Mouse (Mus musculus) hindbrain, embryonic 10.5 days (tissue): ENCODE measurements around the gene Dolpp1. TPM values are rescaled to one million over a fixed set of nuclear protein-coding genes. Genes with fewer than 3 reads are reported as not detected.

Experiments used
- DNase-seq: peaks from one replicate; pipeline ENCODE4 v3.0.0-alpha.2; 2017; ENCODE audit warnings: low spot score
- H3K27ac ChIP-seq: fragments of 300-500 bp; sonication (generic); 2 replicates; pipeline ENCODE4 v1.5.1; 2016; ENCODE audit warnings: mild to moderate bottlenecking, moderate library complexity
- H3K27me3 ChIP-seq: fragments of 300-500 bp; sonication (generic); 2 replicates; pipeline ENCODE4 v1.6.1; 2016; ENCODE audit warnings: mild to moderate bottlenecking; ENCODE audit not compliant: poor library complexity, insufficient read depth, severe bottlenecking
- H3K36me3 ChIP-seq: fragments of 300-500 bp; sonication (generic); 2 replicates; pipeline ENCODE4 v1.6.1; 2016; ENCODE audit warnings: mild to moderate bottlenecking, moderate library complexity
- H3K4me1 ChIP-seq: fragments of 300-500 bp; sonication (generic); replicated peaks from 2 replicates; pipeline ENCODE4 v1.6.1; 2016; ENCODE audit warnings: mild to moderate bottlenecking
- H3K4me3 ChIP-seq: fragments of 300-500 bp; sonication (generic); 2 replicates; pipeline ENCODE4 v1.5.1; 2016; ENCODE audit warnings: mild to moderate bottlenecking, moderate library complexity
- H3K9me3 ChIP-seq: fragments of 300-500 bp; sonication (generic); 2 replicates; pipeline ENCODE4 v1.6.1; 2016; ENCODE audit warnings: mild to moderate bottlenecking, moderate library complexity
- WGBS: fragments of 180-500 bp; shearing (Covaris S2); methylation state at CpG from one replicate; pipeline ENCODE4 v1.1.7; 2016; 5-methylcytosine and 5-hydroxymethylcytosine counted together
- polyA plus RNA-seq: library from polyadenylated mRNA; unstranded; fragments of >200 nt; fragmentation: Nextera tagmentation; extraction: Ambion mirVana; gene quantifications from 2 replicates; pipeline ENCODE4 v1.2.1, GENCODE M21; 2016

The Dolpp1 gene
- polyA plus RNA-seq, 1 experiment from 2014 or later, result 52.9 TPM

DNA sequence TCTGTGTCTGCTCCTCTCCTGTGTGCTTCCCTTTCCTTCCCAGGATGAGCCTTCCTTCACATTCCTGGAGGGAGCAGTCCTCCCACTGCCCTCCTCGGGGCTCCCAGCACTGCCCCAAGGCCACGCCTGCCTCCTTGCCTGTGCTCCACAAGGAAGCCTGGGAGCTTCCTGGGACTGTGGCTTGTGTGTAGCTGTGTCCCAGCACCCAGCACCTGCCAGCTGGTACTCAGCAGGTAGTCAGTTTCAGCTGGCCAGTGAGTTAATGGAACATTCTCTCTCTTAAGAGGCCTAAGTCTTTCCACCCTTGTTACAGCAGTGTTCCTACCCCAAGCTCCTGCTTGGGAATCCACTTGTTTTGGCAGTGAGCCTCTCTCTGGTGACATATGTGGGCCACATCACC lies 10.8 kb downstream of the Dolpp1 start:
- H3K4me3 ChIP-seq, result no peak overlapping the region
- H3K36me3 ChIP-seq, result peaks cover 97% of the 10 kb centered on the region
- WGBS, result 73% methylated on average over 2 of the region's 2 CpGs
- DNase-seq, result no peak
- no peaks in the 10 kb centered on the region for H3K27me3 ChIP-seq
- 0 out of 2 replicates have a peak overlapping the region, but pooled peaks have one; percentile 17 for H3K27ac ChIP-seq
- H3K9me3 ChIP-seq, result no peaks in the 10 kb centered on the region
- peaks cover 45% of the 10 kb centered on the region for H3K4me1 ChIP-seq

DNA sequence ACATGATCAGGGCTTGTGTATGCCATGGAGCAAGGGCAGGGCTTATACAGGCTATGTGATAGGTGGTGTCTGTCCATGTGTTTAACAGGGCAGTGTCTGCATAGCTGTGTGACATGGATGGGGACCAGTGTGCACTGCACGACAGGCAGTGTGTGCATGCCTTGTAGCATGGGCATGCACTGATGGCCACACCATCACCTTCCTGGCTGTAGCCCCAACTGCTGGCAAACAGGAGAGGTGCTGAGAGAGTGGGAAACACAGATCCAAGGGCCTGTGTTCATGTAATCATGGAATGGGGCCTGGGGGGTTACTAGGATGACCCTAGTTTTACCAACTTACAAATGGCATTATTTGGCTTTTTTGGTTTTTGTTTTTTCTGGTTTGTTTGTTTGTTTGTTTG lies 11.8 kb downstream of the Dolpp1 start:
- no peak overlapping the region for H3K4me3 ChIP-seq
- peaks cover 97% of the 10 kb centered on the region for H3K36me3 ChIP-seq
- no peak for DNase-seq
- no peaks in the 10 kb centered on the region for H3K27me3 ChIP-seq
- 89% methylated on average over 1 of the region's 1 CpGs for WGBS
- H3K4me1 ChIP-seq, result peaks cover 34% of the 10 kb centered on the region
- H3K27ac ChIP-seq, result no peak overlapping the region
- no peaks in the 10 kb centered on the region for H3K9me3 ChIP-seq

DNA sequence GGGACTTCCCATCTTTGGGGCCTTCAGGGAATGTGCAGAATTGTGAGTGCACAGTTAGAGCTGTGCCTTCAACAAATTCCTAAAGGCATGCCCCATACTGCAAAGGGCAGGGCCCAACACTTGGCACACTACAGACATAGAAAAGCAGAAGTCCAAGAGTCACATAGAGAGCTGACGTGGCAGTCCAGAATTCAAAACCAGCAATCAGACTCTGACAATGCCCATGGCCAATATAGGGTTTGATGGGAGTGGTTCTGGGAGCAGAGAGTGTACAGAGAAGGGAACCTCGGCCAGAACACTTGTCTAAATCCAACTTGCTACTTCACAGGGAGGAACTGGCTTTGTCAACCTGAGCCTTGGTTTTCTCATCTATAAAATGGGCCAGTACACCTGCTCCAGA lies 15.2 kb downstream of the Dolpp1 start:
- Histone ChIP-seq H3K27me3 (no peaks in the 10 kb centered on the region), H3K27ac (no peak overlapping the region), H3K4me1 (0 out of 2 replicates have a peak, but pooled peaks cover under 1% of the 10 kb centered on the region), H3K9me3 (no peaks in the 10 kb centered on the region), H3K36me3 (peaks cover 92% of the 10 kb centered on the region), H3K4me3 (no peak overlapping the region)
- DNase-seq, result no peak
- 89% methylated on average over 2 of the region's 2 CpGs for WGBS

DNA sequence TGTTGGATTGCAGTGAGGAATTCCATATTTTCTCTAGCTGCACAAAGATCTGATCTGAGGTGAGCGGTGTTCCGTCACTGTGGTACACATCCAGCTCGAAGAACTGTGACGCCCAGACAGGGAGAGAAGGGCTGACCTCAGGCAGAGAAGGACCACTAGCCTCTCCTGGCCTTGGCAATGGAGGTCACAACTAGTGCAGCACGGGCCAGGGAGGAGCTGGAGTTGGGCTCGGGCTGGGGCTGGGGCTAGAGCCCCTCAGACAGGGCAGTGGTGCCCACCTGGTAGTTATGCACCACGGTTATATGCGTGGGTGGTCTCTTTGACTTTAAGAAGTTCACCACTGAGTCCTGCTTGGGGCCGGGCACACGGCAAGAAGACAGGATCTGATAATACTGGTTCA lies 15.7 kb downstream of the Dolpp1 start:
- no peaks in the 10 kb centered on the region for H3K9me3 ChIP-seq
- H3K36me3 ChIP-seq, result peaks cover 92% of the 10 kb centered on the region
- 96% methylated on average over 10 of the region's 10 CpGs for WGBS
- H3K27me3 ChIP-seq, result no peaks in the 10 kb centered on the region
- no peak overlapping the region for H3K27ac ChIP-seq
- H3K4me1 ChIP-seq, result no peaks in the 10 kb centered on the region
- H3K4me3 ChIP-seq, result no peak overlapping the region
- no peak for DNase-seq

GRCm38 (mm10) chr2:30408452-30409100 lies 16.5 kb downstream of the Dolpp1 start:
- peaks cover 5% of the 10 kb centered on the region; the same call in 1 of the 2 replicates for H3K4me1 ChIP-seq
- peaks cover 2% of the 10 kb centered on the region for H3K27me3 ChIP-seq
- no peak for DNase-seq
- no peak overlapping the region for H3K27ac ChIP-seq
- no peaks in the 10 kb centered on the region for H3K9me3 ChIP-seq
- no peak overlapping the region for H3K4me3 ChIP-seq
- WGBS, result 89% methylated on average over 8 of the region's 8 CpGs
- H3K36me3 ChIP-seq, result peaks cover 86% of the 10 kb centered on the region

DNA sequence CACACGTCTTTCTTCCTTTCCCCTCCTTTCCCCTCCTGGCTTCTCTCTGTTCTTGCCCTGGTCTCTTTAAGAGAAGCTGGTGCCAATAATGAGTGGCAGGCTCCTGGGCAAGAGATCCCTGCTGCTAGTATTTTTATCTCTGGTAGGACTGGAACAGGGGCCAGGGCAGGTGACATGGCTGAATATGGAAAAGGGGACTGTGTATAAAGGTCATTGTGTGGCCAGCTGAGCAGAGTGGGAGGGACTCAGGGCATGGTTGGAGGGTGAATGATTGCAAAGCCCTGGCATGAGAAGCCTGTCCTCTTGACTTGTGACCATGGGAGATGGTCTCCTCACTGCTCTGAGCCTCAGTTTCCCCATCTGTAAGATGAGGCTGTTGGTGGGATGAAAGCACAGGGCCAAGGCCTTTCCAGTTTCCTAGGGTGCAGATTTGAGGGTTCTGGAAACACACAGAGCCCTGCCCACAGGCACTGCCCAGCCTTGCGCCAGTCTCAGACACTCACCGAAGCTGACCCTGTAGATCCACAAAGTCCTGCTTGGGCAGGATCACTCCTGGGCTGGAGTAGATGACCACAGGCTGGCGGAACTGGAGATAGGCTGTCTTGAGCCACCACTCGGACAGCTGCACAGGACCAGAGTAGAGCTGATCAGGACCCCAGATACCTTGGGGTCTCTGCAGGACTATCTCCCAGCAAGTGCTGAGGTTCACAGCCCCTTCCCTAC lies 17.6 kb downstream of the Dolpp1 start:
- Histone ChIP-seq H3K27ac (no peak overlapping the region), H3K9me3 (no peaks in the 10 kb centered on the region), H3K4me3 (no peak overlapping the region), H3K4me1 (peaks cover 15% of the 10 kb centered on the region), H3K36me3 (peaks cover 76% of the 10 kb centered on the region), H3K27me3 (peaks cover 13% of the 10 kb centered on the region)
- WGBS, result 82% methylated on average over 5 of the region's 5 CpGs
- DNase-seq, result no peak

DNA sequence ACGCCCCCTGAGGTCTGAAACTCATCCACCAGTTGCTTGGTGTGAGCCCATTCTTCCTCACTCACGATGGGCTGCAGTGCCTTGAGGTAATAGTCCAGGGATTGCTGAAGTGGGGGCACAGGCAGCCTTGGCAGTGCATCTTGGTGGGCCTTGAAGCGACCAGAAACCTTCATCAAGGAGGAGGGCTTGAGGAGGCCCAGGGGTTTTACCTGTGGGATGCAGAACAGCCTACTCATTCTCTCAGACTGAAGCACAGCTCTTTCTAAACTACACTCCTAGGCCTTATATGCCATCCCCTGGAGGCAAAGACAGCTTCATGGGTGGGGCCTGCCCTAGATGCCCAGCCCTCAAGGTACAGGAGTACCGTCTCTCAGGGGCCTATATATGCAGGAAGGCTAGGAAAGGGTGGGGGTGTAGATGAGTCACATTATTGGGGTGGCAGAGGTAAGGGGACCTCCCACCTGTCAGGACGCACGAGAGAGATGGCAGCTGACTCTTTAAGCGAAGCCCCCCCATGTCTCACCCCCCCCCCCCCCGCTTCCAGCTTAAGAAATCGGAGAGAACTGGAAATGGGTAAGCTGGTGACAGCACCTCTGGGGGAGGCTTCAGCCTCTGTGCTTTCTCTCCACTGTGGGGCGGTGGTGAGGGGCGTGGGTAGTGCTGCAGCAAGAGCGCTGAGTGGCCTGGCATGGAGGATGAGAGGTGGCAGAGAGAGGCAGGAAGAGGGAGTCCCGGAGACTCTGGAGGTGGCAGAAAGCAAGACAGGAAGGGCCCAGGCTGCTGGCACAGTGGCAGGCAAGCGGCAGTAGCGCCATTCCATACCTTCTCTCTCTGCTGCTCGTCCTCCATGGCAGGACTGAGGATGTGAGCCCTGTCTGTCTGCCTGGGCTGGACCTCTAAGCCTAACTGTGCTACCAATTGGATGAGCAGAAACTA lies 21.3 kb downstream of the Dolpp1 start:
- 81% methylated on average over 16 of the region's 16 CpGs for WGBS

GRCm38 (mm10) chr2:30414101-30414500 lies 22.0 kb downstream of the Dolpp1 start:
- H3K27me3 ChIP-seq, result peaks cover 17% of the 10 kb centered on the region
- WGBS, result 92% methylated on average over 4 of the region's 4 CpGs
- peak overlapping the region; percentile 94; the same call in 1 of the 2 replicates for H3K4me3 ChIP-seq
- H3K36me3 ChIP-seq, result peaks cover 31% of the 10 kb centered on the region
- H3K27ac ChIP-seq, result no peak overlapping the region
- no peak for DNase-seq
- peaks cover 56% of the 10 kb centered on the region for H3K4me1 ChIP-seq
- H3K9me3 ChIP-seq, result no peaks in the 10 kb centered on the region

More for the DNA sequence above, 21.3 kb downstream of the Dolpp1 start:
- no peak for DNase-seq
- H3K27me3 ChIP-seq, result peaks cover 17% of the 10 kb centered on the region
- H3K4me3 ChIP-seq, result no peak overlapping the region; the same call in 1 of the 2 replicates
- peaks cover 39% of the 10 kb centered on the region for H3K36me3 ChIP-seq
- no peak overlapping the region for H3K27ac ChIP-seq
- H3K4me1 ChIP-seq, result peaks cover 48% of the 10 kb centered on the region
- H3K9me3 ChIP-seq, result no peaks in the 10 kb centered on the region

DNA sequence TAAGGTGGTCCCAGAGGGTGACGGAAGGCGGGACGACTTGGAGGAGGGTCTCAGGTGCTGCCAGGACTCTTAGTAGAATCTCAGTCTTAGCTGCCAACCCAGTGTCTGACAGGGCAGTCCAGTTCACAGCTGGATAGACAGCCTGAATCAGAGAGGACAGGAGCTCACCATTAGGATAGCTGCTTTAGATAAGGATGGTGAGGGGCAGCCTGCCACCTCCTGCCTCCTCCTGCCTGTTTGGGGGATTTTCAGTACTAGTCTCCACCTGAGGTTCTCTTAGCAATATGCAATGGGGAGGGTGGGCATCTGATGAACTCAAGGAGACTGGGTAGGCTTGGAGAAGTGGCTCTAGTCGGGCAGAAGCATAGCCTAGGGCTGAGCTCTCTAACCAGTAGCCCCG lies 22.6 kb downstream of the Dolpp1 start:
- H3K9me3 ChIP-seq, result no peaks in the 10 kb centered on the region
- H3K4me3 ChIP-seq, result peak overlapping the region; percentile 94
- H3K4me1 ChIP-seq, result peaks cover 60% of the 10 kb centered on the region
- H3K27me3 ChIP-seq, result peaks cover 17% of the 10 kb centered on the region
- peak overlapping the region; percentile 97 for H3K27ac ChIP-seq
- DNase-seq, result no peak
- WGBS, result 49% methylated on average over 5 of the region's 5 CpGs
- H3K36me3 ChIP-seq, result peaks cover 25% of the 10 kb centered on the region

GRCm38 (mm10) chr2:30415157-30415935 lies 23.3 kb downstream of the Dolpp1 start, which contains the start of gene Crat:
Gene Crat (minus strand): TSS chr2:30415813.
- H3K27me3 ChIP-seq, result peaks cover 17% of the 10 kb centered on the region

DNA sequence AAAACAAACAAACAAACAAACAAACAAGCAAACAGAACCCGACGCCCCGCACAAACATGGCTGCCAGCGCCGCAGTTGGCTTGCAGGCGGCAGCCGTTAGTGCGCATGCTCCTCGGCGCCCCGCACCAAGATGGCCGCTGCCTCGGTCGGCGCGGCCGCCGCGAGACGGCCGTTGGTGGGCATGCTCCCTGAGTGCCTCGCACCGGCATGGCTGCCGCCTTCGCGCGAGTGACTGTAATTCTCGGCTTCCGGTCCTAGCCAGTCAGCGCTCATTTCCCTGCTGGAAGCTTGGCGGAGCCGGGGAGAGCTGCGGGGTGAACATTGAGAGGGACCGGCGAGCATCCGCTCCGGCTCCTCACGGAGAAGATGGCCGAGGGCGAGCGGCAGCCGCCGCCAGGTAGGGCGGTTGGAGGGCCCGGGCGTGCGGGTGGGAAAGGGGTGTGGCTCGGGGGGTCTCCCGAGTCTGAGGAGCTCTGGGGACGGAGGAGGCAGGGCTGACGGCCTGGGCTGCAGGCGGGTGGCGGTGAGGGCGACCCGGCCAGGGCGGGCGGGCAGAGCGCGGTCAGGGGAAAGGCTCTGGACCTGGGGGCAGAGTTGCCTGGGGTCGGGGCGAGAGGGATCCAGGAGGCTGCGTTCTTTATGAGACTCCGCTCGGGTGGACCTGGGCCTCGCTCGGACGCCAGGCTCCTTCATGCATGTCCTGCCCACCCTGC lies 24.0 kb downstream of the Dolpp1 start, which contains the start of gene Ptpa:
TSS of gene Ptpa (plus strand) at position 104 of the 713 bp plus-strand sequence.
- DNase-seq, result peak; percentile 95
- Histone ChIP-seq H3K27ac (peak within 1 kb of the TSS; percentile 97), H3K9me3 (no peaks in the 10 kb centered on the region), H3K4me1 (peaks cover 60% of the 10 kb centered on the region), H3K36me3 (peaks cover 13% of the 10 kb centered on the region), H3K4me3 (peak within 1 kb of the TSS; percentile 94), H3K27me3 (peaks cover 17% of the 10 kb centered on the region)
- under 1% methylated on average over 67 of the region's 67 CpGs for WGBS

More at GRCm38 (mm10) chr2:30415157-30415935, 23.3 kb downstream of the Dolpp1 start, which contains the start of gene Crat:
- Histone ChIP-seq H3K4me3 (peak within 1 kb of the TSS; percentile 94), H3K36me3 (peaks cover 18% of the 10 kb centered on the region), H3K9me3 (no peaks in the 10 kb centered on the region), H3K27ac (peak within 1 kb of the TSS; percentile 97), H3K4me1 (peaks cover 60% of the 10 kb centered on the region)
- peak; percentile 84 for DNase-seq
- WGBS, result 1% methylated on average over 58 of the region's 58 CpGs
